Comparison of ENCODE assay signal across 13 mouse cellular contexts in genomic region chr17:67707793-67708364, GRCm38 (mm10). TPM values are rescaled to one million over a fixed set of nuclear protein-coding genes. Genes with fewer than 3 reads are reported as not detected.
A peak's percentile ranks its signal among the peaks of the same experiment; 100 is the strongest.
DNase-seq lines count a peak whose midpoint lies in the region.
"Had no signal": no experiment of that assay in that cellular context is flagged by ENCODE, and none has a peak within 500 bp of the region (broad histone marks: within the 10 kb centered on the region; RNA-seq: fewer than 3 reads in every experiment).

No protein-coding gene starts in this region.

- peak; percentile 60 for DNase-seq in adrenal gland, postnatal 10 days
- no peak for DNase-seq in adrenal gland, adult 18-20 months (ENCODE audit: low spot score in 2 of 2)
- DNase-seq in adrenal gland, postnatal 14 days: peak; percentile 62
- peak; percentile 72 for DNase-seq in kidney, adult 18-20 months
- DNase-seq in kidney, postnatal 4 days: peak; percentile 53 to 65
- no peak for DNase-seq in right cerebral cortex, postnatal 10 days (ENCODE audit: low spot score in 2 of 2)
- no peak for DNase-seq in layer of hippocampus, postnatal 10 days (ENCODE audit: low spot score in 2 of 2)
- DNase-seq in T-cell, adult 2 months (ENCODE audit: low spot score): no peak
- DNase-seq: layer of hippocampus, adult 9-11 months; lung, postnatal 4 days; right cerebral cortex, adult 18-20 months; thymus, postnatal 14 days had no signal

RNA-seq across cellular contexts. Expression of gene Lama1, which starts 10.8 kb away (rescaled TPM):
- total RNA-seq in adrenal gland, postnatal 10 days (2021): 10 to 100 TPM; 11.7 to 13.5 TPM
- 10 to 100 TPM; 11.9 to 15.1 TPM for total RNA-seq in adrenal gland, adult 18-20 months (2021)
- 10.3 and 12.1 TPM in 2 replicates for total RNA-seq in adrenal gland, postnatal 14 days (2021)
- 1 to 10 TPM; 8.1 to 8.2 TPM for total RNA-seq in layer of hippocampus, postnatal 10 days (2021)
- total RNA-seq: monocyte, adult 5-6 weeks had no signal

Comparison
In these comparisons a context has a peak if more than half of its experiments do, and no peak if none do; other contexts are left out.
1. DNase-seq: peak in adrenal gland, postnatal 10 days (single experiment), adrenal gland, postnatal 14 days (single experiment), kidney, adult 18-20 months (single experiment) and kidney, postnatal 4 days (2 of 2); none in adrenal gland, adult 18-20 months (0 of 2), right cerebral cortex, postnatal 10 days (0 of 2), layer of hippocampus, postnatal 10 days (0 of 2) and T-cell, adult 2 months (single experiment).